Mouse (Mus musculus): ENCODE measurements at regions not wholly inside any gene's neighbourhood (a gene's known extent, or its start where the extent isn't known, plus 50 kb on each side); places are given as distances from the start of the nearest gene placed in this dataset.

DNA sequence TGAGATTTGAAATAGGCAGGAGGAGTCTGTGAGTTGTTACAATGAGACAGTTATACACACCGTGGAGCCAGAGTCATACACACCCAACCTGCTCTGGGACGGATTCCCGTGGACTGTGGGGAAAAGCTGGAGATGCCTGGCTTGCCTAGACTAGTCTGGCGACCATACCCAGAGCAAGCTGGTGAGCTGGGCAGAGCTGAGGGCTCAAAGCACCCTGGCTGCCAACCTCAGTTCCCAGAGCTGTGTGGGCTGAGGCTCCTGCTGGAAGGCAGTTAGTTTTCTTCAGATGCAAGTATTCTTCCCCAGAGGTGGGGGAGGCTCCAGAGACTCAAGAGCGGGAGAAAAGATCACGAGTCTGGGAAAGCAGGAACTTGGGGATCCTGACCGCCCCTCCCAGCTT is 247.9 kb upstream of the Stt3b start:
- no peak for TF ChIP-seq POLR2A (IDR thresholded peaks at IDR 0.05; ENCODE audit: insufficient read length, low read depth)
- no peak for TF ChIP-seq E2F4 (IDR thresholded peaks at IDR 0.05; ENCODE audit: insufficient read depth)
- TF ChIP-seq TCF12 (IDR thresholded peaks at IDR 0.05; ENCODE audit: insufficient read depth, poor library complexity, severe bottlenecking): no peak
- TF ChIP-seq MYOD1 (IDR thresholded peaks at IDR 0.05; ENCODE audit: control insufficient read depth in 1 of 3, insufficient read length in 2 of 3, low read depth in 2 of 3): no peak
- TF ChIP-seq POLR2AphosphoS2 (IDR thresholded peaks at IDR 0.05; ENCODE audit: insufficient read length, low read depth): no peak
- TF ChIP-seq MYOG (IDR thresholded peaks at IDR 0.05; ENCODE audit: control insufficient read depth in 1 of 3, insufficient read depth in 1 of 3, insufficient read length in 2 of 3, low read depth in 2 of 3): no peak
- no peak for TF ChIP-seq MAX (IDR thresholded peaks at IDR 0.05; ENCODE audit: low read depth)
- no peak for TF ChIP-seq USF1 (IDR thresholded peaks at IDR 0.05; ENCODE audit: low read depth)

Measured in myocyte (in vitro differentiated cells).